Mouse (Mus musculus) midbrain, postnatal 0 days (tissue): ENCODE results near the gene Gpr87. TPM values are rescaled to one million over a fixed set of nuclear protein-coding genes. Genes with fewer than 3 reads are reported as not detected.

Experiments used
- ATAC-seq: fragments of 200-750 bp; cut with Nextera tagmentation; 2 replicates; pipeline ENCODE4 v1.8.0; 2017; ENCODE audit warnings: moderate number of reproducible peaks, mild to moderate bottlenecking, moderate TSS enrichment, moderate library complexity; ENCODE audit not compliant: low FRiP score
- DNase-seq: peaks from one replicate; pipeline ENCODE4 v3.0.0-alpha.2; 2015; ENCODE audit warnings: low spot score
- H3K27ac ChIP-seq: fragments of 300-500 bp; sonication (generic); 2 replicates; pipeline ENCODE4 v1.5.1; 2014; ENCODE audit warnings: low read depth, mild to moderate bottlenecking, low read length, mixed read lengths
- H3K27me3 ChIP-seq: fragments of 300-500 bp; sonication (generic); 2 replicates; pipeline ENCODE4 v1.6.1; 2014; ENCODE audit warnings: low read length, control low read depth, mixed read lengths; ENCODE audit not compliant: insufficient read depth
- H3K36me3 ChIP-seq: fragments of 300-500 bp; sonication (generic); 2 replicates; pipeline ENCODE4 v1.6.1; 2014; ENCODE audit warnings: low read length, control low read depth, mixed read lengths; ENCODE audit not compliant: insufficient read depth
- H3K4me1 ChIP-seq: fragments of 300-500 bp; sonication (generic); 2 replicates; pipeline ENCODE4 v1.6.1; 2014; ENCODE audit warnings: mild to moderate bottlenecking, control low read depth, antibody characterized with exemption, low read length, mixed read lengths; ENCODE audit not compliant: insufficient read depth
- H3K4me2 ChIP-seq: fragments of 300-500 bp; sonication (generic); 2 replicates; pipeline ENCODE4 v1.6.1; 2014; ENCODE audit warnings: low read depth, mild to moderate bottlenecking, low read length, mixed read lengths; ENCODE audit not compliant: poor library complexity, severe bottlenecking
- H3K4me3 ChIP-seq: fragments of 300-500 bp; sonication (generic); 2 replicates; pipeline ENCODE4 v1.5.1; 2014; ENCODE audit warnings: low read depth, mild to moderate bottlenecking, low read length, moderate library complexity
- H3K9ac ChIP-seq: fragments of 300-500 bp; sonication (generic); replicated peaks from 2 replicates; pipeline ENCODE4 v1.6.1; 2014; ENCODE audit warnings: mild to moderate bottlenecking, low read length, moderate library complexity, mixed read lengths; ENCODE audit not compliant: poor library complexity, severe bottlenecking
- H3K9me3 ChIP-seq: fragments of 300-500 bp; sonication (generic); 2 replicates; pipeline ENCODE4 v1.6.1; 2016; ENCODE audit warnings: low read length, control low read depth
- CTCF ChIP-seq: IDR thresholded peaks from 2 replicates; pipeline ENCODE4 v1.5.1; 2016; ENCODE audit warnings: antibody characterized with exemption, mild to moderate bottlenecking
- WGBS: fragments of 180-500 bp; shearing (Covaris S2); extraction: QIAGEN DNeasy Blood & Tissue Kit; methylation state at CpG from one replicate; pipeline ENCODE4 v1.1.7; 2014; 5-methylcytosine and 5-hydroxymethylcytosine counted together
- polyA plus RNA-seq: library from polyadenylated mRNA; unstranded; fragments of >200 nt; fragmentation: Nextera tagmentation; extraction: Ambion mirVana; gene quantifications from 2 replicates; pipeline ENCODE4 v1.2.1, GENCODE M21; 2015
- total RNA-seq: library from RNA; depleted of rRNA; stranded (reverse); fragments of >200 nt; gene quantifications from 2 replicates; pipeline ENCODE4 v1.2.3, GENCODE M21; 2014; rRNA removed

The Gpr87 gene
- total RNA-seq: 1.5 TPM in 1 of 2 replicates, not detected in the other
- 0.16 TPM in 1 of 2 replicates, not detected in the other for polyA plus RNA-seq

GRCm38 (mm10) chr3:59194938-59195337 lies at the start of gene Gpr87:
Gene Gpr87 (minus strand): TSS chr3:59195104.
- DNase-seq (no peak), ATAC-seq (no peak)
- Histone ChIP-seq H3K4me3 (no peak within 1 kb of the TSS), H3K36me3 (no peaks in the 10 kb centered on the region), H3K27me3 (no peaks in the 10 kb centered on the region), H3K27ac (no peak within 1 kb of the TSS), H3K4me2 (no peak within 1 kb of the TSS), H3K9ac (no peak within 1 kb of the TSS), H3K9me3 (no peaks in the 10 kb centered on the region), H3K4me1 (no peaks in the 10 kb centered on the region)
- 90% methylated on average over 7 of the region's 7 CpGs for WGBS
- TF ChIP-seq CTCF: no peak

GRCm38 (mm10) chr3:59243384-59243783 lies 48.5 kb upstream of the Gpr87 start:
- Histone ChIP-seq H3K27ac (no peak overlapping the region), H3K4me3 (no peak overlapping the region), H3K4me1 (no peaks in the 10 kb centered on the region), H3K27me3 (no peaks in the 10 kb centered on the region), H3K4me2 (no peak overlapping the region), H3K36me3 (peaks cover 3% of the 10 kb centered on the region; the same call in 1 of the 2 replicates), H3K9ac (no peak overlapping the region), H3K9me3 (no peaks in the 10 kb centered on the region)
- WGBS: 78% methylated on average over 6 of the region's 6 CpGs
- ATAC-seq: no peak
- DNase-seq: no peak
- TF ChIP-seq CTCF: no peak

- no peaks in the 10 kb centered on the region for H3K36me3 ChIP-seq
- no peaks in the 10 kb centered on the region for H3K27me3 ChIP-seq
- ATAC-seq (no peak), DNase-seq (no peak)
- no peaks in the 10 kb centered on the region for H3K4me1 ChIP-seq
- no peak overlapping the region for H3K4me2 ChIP-seq
- H3K9me3 ChIP-seq: no peaks in the 10 kb centered on the region
- H3K4me3 ChIP-seq: no peak overlapping the region
- H3K27ac ChIP-seq: no peak overlapping the region
- no peak overlapping the region for H3K9ac ChIP-seq
- no peak for TF ChIP-seq CTCF
- WGBS: 80% methylated on average over 5 of the region's 5 CpGs
Measured at GRCm38 (mm10) chr3:59234878-59235277, 40.0 kb upstream of the Gpr87 start.

- ATAC-seq: no peak
- H3K9me3 ChIP-seq: no peaks in the 10 kb centered on the region
- H3K27ac ChIP-seq: no peak overlapping the region
- no peaks in the 10 kb centered on the region for H3K27me3 ChIP-seq
- H3K9ac ChIP-seq: no peak overlapping the region
- no peak overlapping the region for H3K4me3 ChIP-seq
- 75% methylated on average over 3 of the region's 3 CpGs for WGBS
- no peak overlapping the region for H3K4me2 ChIP-seq
- no peak for TF ChIP-seq CTCF
- no peaks in the 10 kb centered on the region for H3K4me1 ChIP-seq
- no peaks in the 10 kb centered on the region for H3K36me3 ChIP-seq
- no peak for DNase-seq
Measured at GRCm38 (mm10) chr3:59230912-59231311, 36.0 kb upstream of the Gpr87 start.

GRCm38 (mm10) chr3:59228730-59229551 lies 34.0 kb upstream of the Gpr87 start:
- no peak overlapping the region for H3K9ac ChIP-seq
- 49% methylated on average over 10 of the region's 10 CpGs for WGBS
- TF ChIP-seq CTCF: no peak
- H3K4me3 ChIP-seq: no peak overlapping the region
- H3K4me2 ChIP-seq: no peak overlapping the region
- H3K4me1 ChIP-seq: no peaks in the 10 kb centered on the region
- no peaks in the 10 kb centered on the region for H3K27me3 ChIP-seq
- ATAC-seq (no peak), DNase-seq (no peak)
- no peaks in the 10 kb centered on the region for H3K9me3 ChIP-seq
- H3K36me3 ChIP-seq: no peaks in the 10 kb centered on the region
- H3K27ac ChIP-seq: no peak overlapping the region

- Histone ChIP-seq H3K4me3 (no peak overlapping the region), H3K27ac (no peak overlapping the region), H3K36me3 (no peaks in the 10 kb centered on the region), H3K9me3 (no peaks in the 10 kb centered on the region), H3K27me3 (no peaks in the 10 kb centered on the region), H3K4me2 (no peak overlapping the region), H3K4me1 (no peaks in the 10 kb centered on the region), H3K9ac (no peak overlapping the region)
- DNase-seq: no peak
- ATAC-seq: no peak
- WGBS: 95% methylated on average over 9 of the region's 9 CpGs
- TF ChIP-seq CTCF: no peak
Measured at GRCm38 (mm10) chr3:59227696-59228095, 32.8 kb upstream of the Gpr87 start.
